Mouse (Mus musculus) thymus, adult 2 months (tissue): ENCODE data around the gene Mmrn2. TPM values are rescaled to one million over a fixed set of nuclear protein-coding genes. Genes with fewer than 3 reads are reported as not detected.

ENCODE experiments used
- DNase-seq: peaks from one replicate; pipeline ENCODE4 v3.0.0; 2021
- H3K27ac ChIP-seq: fragments of 200-500 bp; 2 replicates; pipeline ENCODE4 v1.5.1; 2012; ENCODE audit warnings: low read length, control low read depth; ENCODE audit not compliant: control insufficient read depth, insufficient read depth
- H3K27me3 ChIP-seq: fragments of 200-500 bp; 2 replicates; pipeline ENCODE4 v1.6.1; 2012; ENCODE audit warnings: mild to moderate bottlenecking, low read length, moderate library complexity, mixed read lengths; ENCODE audit not compliant: control insufficient read depth, insufficient read depth
- H3K36me3 ChIP-seq: fragments of 200-500 bp; 2 replicates; pipeline ENCODE4 v1.6.1; 2012; ENCODE audit warnings: mild to moderate bottlenecking, low read length, moderate library complexity; ENCODE audit not compliant: control insufficient read depth, insufficient read depth
- H3K4me1 ChIP-seq: fragments of 200-500 bp; replicated peaks from 2 replicates; pipeline ENCODE4 v1.6.1; 2012; ENCODE audit warnings: low read length; ENCODE audit not compliant: control insufficient read depth, insufficient read depth
- H3K4me3 ChIP-seq: fragments of 200-500 bp; 2 replicates; pipeline ENCODE4 v1.5.1; 2012; ENCODE audit warnings: mild to moderate bottlenecking, low read length, control low read depth, moderate library complexity; ENCODE audit not compliant: control insufficient read depth, insufficient read depth
- CTCF ChIP-seq: fragments of 200-500 bp; IDR thresholded peaks from 2 replicates; pipeline ENCODE4 v1.5.1; 2012; ENCODE audit warnings: mild to moderate bottlenecking, control low read depth, low read length, moderate library complexity, borderline replicate concordance; ENCODE audit not compliant: control insufficient read depth, poor library complexity, insufficient read depth; ENCODE audit errors: extremely low read depth
- POLR2A ChIP-seq: fragments of 200-500 bp; IDR thresholded peaks from 2 replicates; pipeline ENCODE4 v1.6.1; 2012; ENCODE audit warnings: mild to moderate bottlenecking, low read length, control low read depth, moderate library complexity; ENCODE audit not compliant: control insufficient read depth, poor library complexity, insufficient read depth; ENCODE audit errors: extremely low read depth
- WGBS: fragments of 180-500 bp; shearing (Covaris S2); methylation state at CpG from one replicate; pipeline ENCODE4 v1.1.7; 2018; 5-methylcytosine and 5-hydroxymethylcytosine counted together
- polyA plus RNA-seq: library from polyadenylated mRNA; depleted of rRNA; stranded (reverse); fragments of >200 nt; gene quantifications from 2 replicates; pipeline ENCODE4 v1.2.3, GENCODE M21; 2012; rRNA removed

The Mmrn2 gene
- polyA plus RNA-seq: 3.9 and 4.0 TPM in 2 replicates

DNA sequence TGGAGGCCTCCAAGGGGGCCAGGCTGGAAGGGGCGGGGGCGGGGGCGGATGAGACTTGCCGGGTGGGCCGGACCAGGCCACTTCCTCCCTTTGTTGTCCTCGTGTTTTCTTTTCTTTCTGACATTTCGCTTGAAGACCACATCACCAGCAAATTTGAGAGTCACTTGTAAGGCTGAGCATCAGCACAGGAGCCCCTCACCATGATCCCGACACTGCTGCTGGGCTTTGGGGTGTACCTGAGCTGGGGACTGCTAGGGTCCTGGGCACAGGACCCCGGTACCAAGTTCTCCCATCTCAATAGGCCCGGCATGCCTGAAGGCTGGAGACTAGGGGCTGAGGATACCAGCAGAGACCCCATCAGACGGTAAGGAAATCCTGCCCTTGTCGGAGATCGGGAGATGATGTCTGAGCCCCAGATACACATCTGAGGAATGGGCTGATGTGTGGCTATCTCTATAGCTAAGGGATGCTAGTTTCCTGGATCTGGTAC is at the start of gene Mmrn2:
Mmrn2 (plus strand) TSS at position 51 of the 490 bp plus-strand sequence.
- TF ChIP-seq CTCF (no peak), POLR2A (no peak)
- Histone ChIP-seq H3K4me3 (no peak within 1 kb of the TSS), H3K36me3 (no peaks in the 10 kb centered on the region), H3K27me3 (no peaks in the 10 kb centered on the region), H3K27ac (no peak within 1 kb of the TSS), H3K4me1 (no peaks in the 10 kb centered on the region)
- 59% methylated on average over 13 of the region's 13 CpGs for WGBS
- DNase-seq: no peak

GRCm38 (mm10) chr14:34326606-34327005 is 48.7 kb upstream of the Mmrn2 start:
- no peak overlapping the region for H3K27ac ChIP-seq
- no peak overlapping the region for H3K4me3 ChIP-seq
- no peaks in the 10 kb centered on the region for H3K4me1 ChIP-seq
- no peak for TF ChIP-seq CTCF
- no peak for TF ChIP-seq POLR2A
- WGBS: 96% methylated on average over 3 of the region's 3 CpGs
- H3K36me3 ChIP-seq: peaks cover 36% of the 10 kb centered on the region
- no peak for DNase-seq
- no peaks in the 10 kb centered on the region for H3K27me3 ChIP-seq

GRCm38 (mm10) chr14:34327618-34328017 is 47.6 kb upstream of the Mmrn2 start:
- 71% methylated on average over 1 of the region's 1 CpGs for WGBS
- TF ChIP-seq CTCF: no peak
- no peak for TF ChIP-seq POLR2A
- DNase-seq: no peak
- H3K27me3 ChIP-seq: no peaks in the 10 kb centered on the region
- H3K4me1 ChIP-seq: no peaks in the 10 kb centered on the region
- peaks cover 36% of the 10 kb centered on the region for H3K36me3 ChIP-seq
- no peak overlapping the region for H3K4me3 ChIP-seq
- no peak overlapping the region for H3K27ac ChIP-seq

- Histone ChIP-seq H3K36me3 (peaks cover 39% of the 10 kb centered on the region), H3K4me3 (no peak overlapping the region), H3K4me1 (no peaks in the 10 kb centered on the region), H3K27me3 (no peaks in the 10 kb centered on the region), H3K27ac (no peak overlapping the region)
- DNase-seq: no peak
- 98% methylated on average over 9 of the region's 9 CpGs for WGBS
- no peak for TF ChIP-seq CTCF
Measured at GRCm38 (mm10) chr14:34330657-34331158, 44.6 kb upstream of the Mmrn2 start.

- no peak overlapping the region for H3K4me3 ChIP-seq
- no peak for DNase-seq
- no peak overlapping the region for H3K27ac ChIP-seq
- WGBS: 92% methylated on average over 3 of the region's 3 CpGs
- H3K4me1 ChIP-seq: no peaks in the 10 kb centered on the region
- no peaks in the 10 kb centered on the region for H3K27me3 ChIP-seq
- TF ChIP-seq CTCF: no peak
- no peak for TF ChIP-seq POLR2A
- peaks cover 43% of the 10 kb centered on the region for H3K36me3 ChIP-seq
Measured at GRCm38 (mm10) chr14:34331886-34332285, 43.4 kb upstream of the Mmrn2 start.

DNA sequence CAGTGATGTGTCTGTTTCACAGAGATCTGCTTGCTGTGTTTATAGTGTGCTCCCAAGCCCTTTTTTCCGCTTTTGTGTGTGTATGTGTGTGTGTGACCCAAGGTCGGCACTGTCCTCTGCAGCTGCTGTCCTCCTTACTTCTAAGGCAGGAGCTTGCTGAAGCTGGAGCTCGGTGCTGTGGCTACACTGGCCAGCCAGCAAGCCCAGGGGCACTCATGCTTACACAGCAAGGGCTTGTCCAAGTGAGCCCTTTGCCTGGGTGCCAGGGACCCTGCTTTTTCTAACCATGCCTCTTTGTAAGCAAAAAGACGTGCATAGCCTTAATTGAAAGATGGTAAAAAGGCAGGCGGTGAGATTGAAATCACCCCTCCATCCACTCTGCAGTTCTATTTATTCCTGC is 42.8 kb upstream of the Mmrn2 start:
- no peak for TF ChIP-seq POLR2A
- no peak for TF ChIP-seq CTCF
- Histone ChIP-seq H3K36me3 (peaks cover 46% of the 10 kb centered on the region), H3K4me1 (no peaks in the 10 kb centered on the region), H3K4me3 (no peak overlapping the region), H3K27me3 (no peaks in the 10 kb centered on the region), H3K27ac (no peak overlapping the region)
- 94% methylated on average over 5 of the region's 5 CpGs for WGBS
- DNase-seq: no peak

GRCm38 (mm10) chr14:34339446-34339845 is 35.8 kb upstream of the Mmrn2 start:
- TF ChIP-seq CTCF: no peak
- no peak for TF ChIP-seq POLR2A
- Histone ChIP-seq H3K27ac (no peak overlapping the region), H3K4me1 (no peaks in the 10 kb centered on the region), H3K36me3 (peaks cover 73% of the 10 kb centered on the region), H3K27me3 (no peaks in the 10 kb centered on the region), H3K4me3 (no peak overlapping the region)
- 96% methylated on average over 1 of the region's 1 CpGs for WGBS
- DNase-seq: no peak
